Mouse (Mus musculus): ENCODE data around the gene Calcb. TPM values are rescaled to one million over a fixed set of nuclear protein-coding genes. Genes with fewer than 3 reads are reported as not detected.
A peak's percentile ranks its signal among the peaks of the same experiment; 100 is the strongest.
"Not testable (repeated sequence)": the region's sequence is repeated elsewhere in the genome, so short reads cannot be mapped to it uniquely, and the experiment has no call there.

Gene Calcb
- not detected for total RNA-seq (2021)
- long read RNA-seq, experiment 1: 0 reads
- long read RNA-seq, experiment 2: 0 reads

GRCm38 (mm10) chr7:114718300-114718699 lies at the start of gene Calcb:
Gene Calcb (plus strand): TSS chr7:114718643.
- no peak within 1 kb of the TSS for H3K4me3 ChIP-seq

GRCm38 (mm10) chr7:114671405-114671804 lies 47.0 kb upstream of the Calcb start:
- no peak for TF ChIP-seq CTCF (IDR thresholded peaks at IDR 0.05)

More at GRCm38 (mm10) chr7:114718300-114718699, at the start of gene Calcb:
- no peak for TF ChIP-seq CTCF (IDR thresholded peaks at IDR 0.05)
- intact Hi-C loops (cut with DNase I): no loop called here
- no peak for DNase-seq (ENCODE audit: extremely low spot score in 1 of 2, low spot score in 2 of 2)
- no peak within 1 kb of the TSS for H3K27ac ChIP-seq

GRCm38 (mm10) chr7:114672697-114673096 lies 45.7 kb upstream of the Calcb start:
- peak; percentile 66 for TF ChIP-seq CTCF (IDR thresholded peaks at IDR 0.05)
- intact Hi-C loops (cut with DNase I): loop anchor here (2.0 kb wide), 1 partner anchor 92 kb away; no protein-coding TSS in a partner anchor
- Histone ChIP-seq H3K4me3 (no peak overlapping the region), H3K27ac (no peak overlapping the region)
- no peak for DNase-seq (ENCODE audit: extremely low spot score in 1 of 2, low spot score in 2 of 2)

More at GRCm38 (mm10) chr7:114671405-114671804, 47.0 kb upstream of the Calcb start:
- no peak overlapping the region for H3K27ac ChIP-seq
- no peak overlapping the region for H3K4me3 ChIP-seq
- intact Hi-C loops (cut with DNase I): no loop called here
- no peak for DNase-seq (ENCODE audit: extremely low spot score in 1 of 2, low spot score in 2 of 2)

GRCm38 (mm10) chr7:114692339-114692738 lies 26.1 kb upstream of the Calcb start:
- TF ChIP-seq CTCF (IDR thresholded peaks at IDR 0.05): peak; percentile 21
- H3K4me3 ChIP-seq: no peak overlapping the region
- DNase-seq (ENCODE audit: extremely low spot score in 1 of 2, low spot score in 2 of 2): no peak
- H3K27ac ChIP-seq: no peak overlapping the region
- intact Hi-C loops (cut with DNase I): loop anchor here (1.0 kb wide), 1 partner anchor 125 kb away; no protein-coding TSS in a partner anchor

- no peak for TF ChIP-seq CTCF (IDR thresholded peaks at IDR 0.05)
- Histone ChIP-seq H3K27ac (no peak overlapping the region), H3K4me3 (no peak overlapping the region)
- DNase-seq (ENCODE audit: extremely low spot score in 1 of 2, low spot score in 2 of 2): no peak
- intact Hi-C loops (cut with DNase I): no loop called here
These were observed 17.6 kb upstream of the Calcb start for GRCm38 (mm10) chr7:114700871-114701270.

- TF ChIP-seq CTCF (IDR thresholded peaks at IDR 0.05): no peak
- intact Hi-C loops (cut with DNase I): no loop called here
- no peak for DNase-seq (ENCODE audit: extremely low spot score in 1 of 2, low spot score in 2 of 2)
- Histone ChIP-seq H3K4me3 (no peak overlapping the region), H3K27ac (no peak overlapping the region)
These were observed 11.7 kb upstream of the Calcb start for GRCm38 (mm10) chr7:114706716-114707115.

- Histone ChIP-seq H3K27ac (no peak overlapping the region), H3K4me3 (no peak overlapping the region)
- intact Hi-C loops (cut with DNase I): no loop called here
- no peak for TF ChIP-seq CTCF (IDR thresholded peaks at IDR 0.05)
- no peak for DNase-seq (ENCODE audit: extremely low spot score in 1 of 2, low spot score in 2 of 2)
These were observed 11.0 kb upstream of the Calcb start for GRCm38 (mm10) chr7:114707398-114707797.

GRCm38 (mm10) chr7:114710419-114710818 lies 8.0 kb upstream of the Calcb start:
- Histone ChIP-seq H3K27ac (no peak overlapping the region), H3K4me3 (no peak overlapping the region)
- intact Hi-C loops (cut with DNase I): no loop called here
- no peak for DNase-seq (ENCODE audit: extremely low spot score in 1 of 2, low spot score in 2 of 2)
- TF ChIP-seq CTCF (IDR thresholded peaks at IDR 0.05): no peak

- intact Hi-C loops (cut with DNase I): no loop called here
- Histone ChIP-seq H3K27ac (no peak overlapping the region), H3K4me3 (no peak overlapping the region)
- TF ChIP-seq CTCF (IDR thresholded peaks at IDR 0.05): no peak
- DNase-seq (ENCODE audit: extremely low spot score in 1 of 2, low spot score in 2 of 2): no peak
These were observed 5.9 kb upstream of the Calcb start for GRCm38 (mm10) chr7:114712523-114712922.

GRCm38 (mm10) chr7:114719381-114720131 lies 1.1 kb downstream of the Calcb start:
- Histone ChIP-seq H3K4me3 (no peak overlapping the region), H3K27ac (no peak overlapping the region)
- DNase-seq (ENCODE audit: extremely low spot score in 1 of 2, low spot score in 2 of 2): peak in 1 of 2 experiments; percentile 12
- TF ChIP-seq CTCF (IDR thresholded peaks at IDR 0.05): peak; percentile 32
- intact Hi-C loops (cut with DNase I): no loop called here

- H3K4me3 ChIP-seq; DNase-seq (ENCODE audit: extremely low spot score in 1 of 2, low spot score in 2 of 2); H3K27ac ChIP-seq: not testable (repeated sequence)
- peak; percentile 52 for TF ChIP-seq CTCF (IDR thresholded peaks at IDR 0.05)
- intact Hi-C loops (cut with DNase I): loop anchor here (5.0 kb wide), 1 partner anchor 147 kb away; no protein-coding TSS in a partner anchor
These were observed 11.3 kb downstream of the Calcb start for GRCm38 (mm10) chr7:114729696-114730095.

GRCm38 (mm10) chr7:114731175-114731574 lies 12.7 kb downstream of the Calcb start:
- no peak for DNase-seq (ENCODE audit: extremely low spot score in 1 of 2, low spot score in 2 of 2)
- no peak for TF ChIP-seq CTCF (IDR thresholded peaks at IDR 0.05)
- intact Hi-C loops (cut with DNase I): loop anchor here (1.0 kb wide), 1 partner anchor 86 kb away; no protein-coding TSS in a partner anchor
- Histone ChIP-seq H3K27ac (no peak overlapping the region), H3K4me3 (no peak overlapping the region)
